Mouse (Mus musculus) stomach, postnatal 0 days (tissue): ENCODE measurements around the gene Slc44a3. TPM values are rescaled to one million over a fixed set of nuclear protein-coding genes. Genes with fewer than 3 reads are reported as not detected.

Source experiments
- ATAC-seq: fragments of 200-750 bp; cut with Nextera tagmentation; 2 replicates; pipeline ENCODE4 v1.8.0; 2017; ENCODE audit not compliant: low FRiP score, low TSS enrichment
- DNase-seq: peaks from one replicate; pipeline ENCODE4 v3.0.0-alpha.2; 2016; ENCODE audit warnings: low spot score
- H3K27ac ChIP-seq: fragments of 300-500 bp; sonication (generic); replicated peaks from 2 replicates; pipeline ENCODE4 v1.5.1; 2014; ENCODE audit warnings: mild to moderate bottlenecking, control low read depth
- H3K27me3 ChIP-seq: fragments of 300-500 bp; sonication (generic); 2 replicates; pipeline ENCODE4 v1.6.1; 2014; ENCODE audit warnings: low read length; ENCODE audit not compliant: control insufficient read depth, insufficient read depth
- H3K36me3 ChIP-seq: fragments of 300-500 bp; sonication (generic); 2 replicates; pipeline ENCODE4 v1.6.1; 2014; ENCODE audit warnings: low read length, mixed read lengths; ENCODE audit not compliant: control insufficient read depth, insufficient read depth
- H3K4me1 ChIP-seq: fragments of 300-500 bp; sonication (generic); replicated peaks from 2 replicates; pipeline ENCODE4 v1.6.1; 2014; ENCODE audit warnings: antibody characterized with exemption; ENCODE audit not compliant: control insufficient read depth, insufficient read depth
- H3K4me2 ChIP-seq: fragments of 300-500 bp; sonication (generic); replicated peaks from 2 replicates; pipeline ENCODE4 v1.6.1; 2014; ENCODE audit warnings: low read depth, mild to moderate bottlenecking, control low read depth, moderate library complexity
- H3K4me3 ChIP-seq: fragments of 300-500 bp; sonication (generic); 2 replicates; pipeline ENCODE4 v1.5.1; 2014; ENCODE audit warnings: low read depth, low read length, control low read depth
- H3K9ac ChIP-seq: fragments of 300-500 bp; sonication (generic); 2 replicates; pipeline ENCODE4 v1.6.1; 2014; ENCODE audit warnings: mild to moderate bottlenecking, low read length, control low read depth, mixed read lengths
- H3K9me3 ChIP-seq: fragments of 300-500 bp; sonication (generic); 2 replicates; pipeline ENCODE4 v1.6.1; 2016; ENCODE audit warnings: low read length; ENCODE audit not compliant: control insufficient read depth
- CTCF ChIP-seq: IDR thresholded peaks from 2 replicates; pipeline ENCODE4 v1.5.1; 2016; ENCODE audit warnings: antibody characterized with exemption, low read depth, mild to moderate bottlenecking, moderate library complexity
- EP300 ChIP-seq: optimal IDR thresholded peaks from 2 replicates; pipeline ENCODE3; 2016; ENCODE audit warnings: antibody characterized with exemption
- WGBS: fragments of 180-500 bp; shearing (Covaris S2); extraction: QIAGEN DNeasy Blood & Tissue Kit; methylation state at CpG from one replicate; pipeline ENCODE4 v1.1.7; 2014; 5-methylcytosine and 5-hydroxymethylcytosine counted together
- polyA plus RNA-seq: library from polyadenylated mRNA; unstranded; fragments of >200 nt; fragmentation: Nextera tagmentation; extraction: Ambion mirVana; gene quantifications from 2 replicates; pipeline ENCODE4 v1.2.1, GENCODE M21; 2015

The Slc44a3 gene
- polyA plus RNA-seq, 1 experiment from 2014 or later: 42.7 TPM

DNA sequence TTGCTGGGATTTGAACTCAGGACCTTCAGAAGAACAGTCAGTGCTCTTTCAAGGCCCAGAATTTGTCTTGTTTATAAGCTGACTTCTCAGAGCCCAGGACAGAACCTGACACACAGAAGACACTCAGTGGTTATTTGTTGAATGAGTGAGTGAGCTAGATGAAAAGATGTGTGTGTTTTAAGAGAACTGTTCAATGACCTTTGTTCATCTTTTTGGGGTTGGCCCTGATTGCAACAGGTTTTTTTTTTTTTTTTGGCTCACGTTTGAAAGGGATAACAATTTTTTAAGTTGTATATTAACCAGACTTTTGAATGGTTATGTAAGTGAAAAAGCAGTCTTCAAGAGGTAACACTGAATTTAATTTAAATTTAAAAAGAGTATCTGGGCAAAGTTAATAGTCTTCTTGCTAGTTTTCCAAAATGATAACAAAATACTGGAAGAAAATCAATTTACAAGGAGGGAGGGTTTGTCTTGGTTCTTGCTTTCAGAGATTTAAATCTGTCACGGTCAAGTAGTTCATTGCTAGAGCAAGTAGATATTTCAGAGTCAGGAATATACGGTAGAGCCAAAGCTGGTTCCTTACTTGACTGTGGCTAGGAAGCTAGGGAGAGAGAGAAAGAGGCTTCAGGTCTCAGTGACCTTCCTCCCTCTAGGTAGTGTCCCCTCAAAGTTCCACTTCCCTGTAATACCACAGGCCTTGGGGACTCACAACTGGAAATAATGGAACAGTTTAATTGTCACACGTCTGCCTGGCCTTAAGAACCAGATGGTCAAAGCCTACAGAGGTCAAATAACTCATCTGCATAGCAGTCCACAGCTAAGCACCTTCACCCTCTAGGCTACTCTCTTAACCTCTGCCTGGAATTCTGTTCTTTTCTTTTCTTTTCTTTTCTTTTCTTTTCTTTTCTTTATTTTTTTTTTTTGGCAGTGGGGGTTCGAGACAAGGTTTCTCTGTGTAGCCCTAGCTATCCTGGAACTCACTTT lies 115.7 kb downstream of the Slc44a3 start:
- H3K27ac ChIP-seq: no peak overlapping the region
- no peaks in the 10 kb centered on the region for H3K36me3 ChIP-seq
- WGBS: 71% methylated on average over 5 of the region's 5 CpGs
- no peaks in the 10 kb centered on the region; the same call in 1 of the 2 replicates for H3K4me1 ChIP-seq
- ATAC-seq (no peak), DNase-seq (no peak)
- H3K9ac ChIP-seq: no peak overlapping the region
- no peaks in the 10 kb centered on the region for H3K9me3 ChIP-seq
- H3K4me2 ChIP-seq: no peak overlapping the region
- no peak overlapping the region for H3K4me3 ChIP-seq
- TF ChIP-seq EP300: no peak
- TF ChIP-seq CTCF: no peak
- H3K27me3 ChIP-seq: no peaks in the 10 kb centered on the region

DNA sequence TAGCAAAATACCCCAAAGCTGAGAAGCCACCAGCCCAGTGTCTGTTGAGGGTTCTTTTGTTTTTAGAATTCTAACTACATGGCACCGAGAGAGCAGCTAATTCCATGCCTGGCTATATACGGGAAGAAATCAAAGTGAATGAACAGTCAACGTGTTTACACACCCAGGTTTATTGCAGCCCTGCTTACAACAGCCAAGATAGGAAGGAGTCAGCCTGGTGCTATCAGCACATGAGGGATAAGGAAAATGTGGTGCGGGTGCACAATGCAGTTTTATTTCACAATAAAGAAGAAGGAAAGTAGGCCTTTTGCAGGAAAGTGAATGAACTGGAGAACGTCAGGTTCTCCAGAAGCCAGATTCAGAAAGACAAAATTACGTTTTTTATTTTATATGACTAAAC lies 120.8 kb downstream of the Slc44a3 start:
- H3K4me1 ChIP-seq: no peaks in the 10 kb centered on the region
- TF ChIP-seq CTCF (no peak), EP300 (no peak)
- ATAC-seq: no peak
- H3K9me3 ChIP-seq: no peaks in the 10 kb centered on the region
- H3K4me2 ChIP-seq: no peak overlapping the region
- H3K36me3 ChIP-seq: no peaks in the 10 kb centered on the region
- 56% methylated on average over 6 of the region's 6 CpGs for WGBS
- H3K27me3 ChIP-seq: no peaks in the 10 kb centered on the region
- H3K9ac ChIP-seq: no peak overlapping the region
- H3K27ac ChIP-seq: no peak overlapping the region
- no peak overlapping the region for H3K4me3 ChIP-seq
- DNase-seq: no peak

Other genes starting within 250 kb of the Slc44a3 start
- 2.6 TPM in 2 replicates for gene Tmem56, start 249.3 kb downstream of the Slc44a3 start, polyA plus RNA-seq
- 35.3 and 35.7 TPM in 2 replicates for gene Alg14, start 240.6 kb downstream of the Slc44a3 start, polyA plus RNA-seq
- 280 and 301 TPM in 2 replicates for gene Cnn3, start 105.9 kb downstream of the Slc44a3 start, polyA plus RNA-seq
- gene 4930432M17Rik, start 138.4 kb upstream of the Slc44a3 start, polyA plus RNA-seq: not detected in 2 replicates
- gene F3, start 191.1 kb upstream of the Slc44a3 start, polyA plus RNA-seq: 26.8 and 29.2 TPM in 2 replicates